Mouse (Mus musculus) brain, embryonic 14.5 days (tissue): ENCODE data around the gene Myo16.

Experiments
- CTCF ChIP-seq: fragments of 200-500 bp; IDR thresholded peaks from 2 replicates; pipeline ENCODE4 v1.5.1; 2012; ENCODE audit warnings: inconsistent platforms, mild to moderate bottlenecking, moderate library complexity, borderline replicate concordance; ENCODE audit not compliant: insufficient read depth, insufficient read length; ENCODE audit errors: extremely low read depth
- POLR2A ChIP-seq: fragments of 200-500 bp; IDR thresholded peaks from 2 replicates; pipeline ENCODE4 v1.6.1; 2012; ENCODE audit warnings: mild to moderate bottlenecking, inconsistent platforms, borderline replicate concordance; ENCODE audit not compliant: poor library complexity, insufficient read depth, insufficient read length, severe bottlenecking; ENCODE audit errors: extremely low read depth

DNA sequence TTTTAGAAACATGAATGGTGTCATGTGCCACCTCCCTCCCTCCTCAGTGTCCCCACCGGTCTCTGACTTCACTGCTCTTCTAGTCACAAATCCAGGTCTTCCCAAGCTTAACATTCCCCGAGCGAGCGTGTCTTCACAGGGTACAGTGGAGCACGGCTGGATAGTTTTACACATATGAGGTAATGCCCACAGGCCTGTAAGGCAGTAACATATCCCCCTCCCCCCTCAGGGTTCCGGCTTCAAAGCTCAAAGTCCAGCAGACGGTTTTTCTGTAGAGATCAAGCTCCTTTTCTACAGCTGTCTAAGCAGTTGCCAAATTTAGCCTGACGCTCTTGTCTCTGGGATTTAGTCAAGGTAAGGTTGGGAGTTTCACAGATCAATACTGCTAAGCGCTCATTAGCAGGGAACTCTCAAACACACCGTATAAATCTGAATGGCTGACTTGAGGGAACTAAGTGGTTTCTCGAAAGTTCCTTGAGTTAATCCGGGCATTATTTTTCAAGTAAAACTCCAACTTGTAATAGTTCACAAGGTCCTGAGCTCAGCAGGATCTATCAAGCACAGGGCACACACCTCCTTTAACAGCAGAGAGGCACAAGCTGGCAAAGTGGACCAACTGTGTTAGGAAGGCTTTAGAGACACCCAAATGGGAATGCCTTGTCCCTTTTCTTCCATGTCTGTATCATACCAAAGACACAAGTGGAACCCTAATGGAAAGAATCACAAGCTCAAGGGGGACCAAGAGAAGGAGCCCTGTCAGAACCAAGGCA lies 498.0 kb downstream of the Myo16 start:
- TF ChIP-seq CTCF, result no peak
- no peak for TF ChIP-seq POLR2A
